Mouse (Mus musculus) G1E (cell line): Measurements from ENCODE around the gene Nfkbil1.

ENCODE experiments used
- CTCF ChIP-seq: IDR thresholded peaks from 2 replicates; pipeline ENCODE4 v1.5.1; 2012; ENCODE audit warnings: low read depth, low read length, inconsistent platforms, mixed read lengths
- GATA1 ChIP-seq: IDR thresholded peaks from 2 replicates; pipeline ENCODE4 v1.6.1; 2012; ENCODE audit warnings: borderline replicate concordance, low read length, inconsistent platforms, mixed read lengths
- TAL1 ChIP-seq: conservative IDR thresholded peaks from 2 replicates; pipeline ENCODE4 v1.6.1; 2012; ENCODE audit warnings: low read depth, low read length, inconsistent platforms, mixed read lengths

- TF ChIP-seq CTCF (no peak), GATA1 (no peak), TAL1 (no peak)
Measured at GRCm38 (mm10) chr17:35198946-35199345, 36.6 kb downstream of the Nfkbil1 start.
